Mouse (Mus musculus) cerebellum, postnatal 14 days (tissue): ENCODE results near the gene Alg5.
"Not testable (repeated sequence)": the region's sequence is repeated elsewhere in the genome, so short reads cannot be mapped to it uniquely, and the experiment has no call there.

Experiments
- DNase-seq, 2 experiments: peaks; one replicate each; pipeline ENCODE4 v3.0.0; 2021; ENCODE audit warnings: mixed read lengths in 2 of 2

Alg5 gene

GRCm38 (mm10) chr3:54735247-54736046 lies at the start of gene Alg5, which contains the start of gene Exosc8:
Gene Alg5 (plus strand): TSS chr3:54735539.
Gene Exosc8 (minus strand): TSS chr3:54735393.
- peak; percentile 97 to 99 for DNase-seq

GRCm38 (mm10) chr3:54687245-54687644 lies 48.1 kb upstream of the Alg5 start:
- DNase-seq, result no peak

- DNase-seq, result peak in 1 of 2 experiments; percentile 6
Observed at GRCm38 (mm10) chr3:54689091-54689490, 46.2 kb upstream of the Alg5 start.

GRCm38 (mm10) chr3:54692202-54693055 lies 42.9 kb upstream of the Alg5 start, which contains the start of gene Supt20:
Gene Supt20 (plus strand): TSS chr3:54692807.
- DNase-seq, result peak; percentile 94 to 95

- no peak for DNase-seq
Observed at GRCm38 (mm10) chr3:54693056-54693415, 42.3 kb upstream of the Alg5 start.

- DNase-seq, result no peak
Observed at GRCm38 (mm10) chr3:54699759-54700301, 35.5 kb upstream of the Alg5 start.

GRCm38 (mm10) chr3:54704106-54704505 lies 31.2 kb upstream of the Alg5 start:
- not testable (repeated sequence) for DNase-seq

- no peak for DNase-seq
Observed at GRCm38 (mm10) chr3:54708972-54709371, 26.4 kb upstream of the Alg5 start.

- DNase-seq, result no peak
Observed at GRCm38 (mm10) chr3:54714253-54714652, 21.1 kb upstream of the Alg5 start, which contains the start of gene Gm21958. Gene Gm21958 (minus strand): TSS chr3:54714353.

GRCm38 (mm10) chr3:54715461-54715860 lies 19.9 kb upstream of the Alg5 start:
- DNase-seq, result no peak

- DNase-seq, result no peak
Observed at GRCm38 (mm10) chr3:54717348-54717747, 18.0 kb upstream of the Alg5 start.

GRCm38 (mm10) chr3:54718947-54719346 lies 16.4 kb upstream of the Alg5 start:
- no peak for DNase-seq

GRCm38 (mm10) chr3:54723741-54724500 lies 11.4 kb upstream of the Alg5 start:
- DNase-seq, result no peak

- no peak for DNase-seq
Observed at GRCm38 (mm10) chr3:54725344-54725743, 10.0 kb upstream of the Alg5 start.

GRCm38 (mm10) chr3:54727588-54727987 lies 7.8 kb upstream of the Alg5 start:
- DNase-seq, result no peak

- DNase-seq, result no peak
Observed at GRCm38 (mm10) chr3:54728100-54728499, 7.2 kb upstream of the Alg5 start.

GRCm38 (mm10) chr3:54731626-54732150 lies 3.7 kb upstream of the Alg5 start:
- DNase-seq, result no peak

GRCm38 (mm10) chr3:54732371-54732770 lies 3.0 kb upstream of the Alg5 start:
- DNase-seq, result no peak

- DNase-seq, result peak; percentile 96
Observed at GRCm38 (mm10) chr3:54734411-54735246, 710 bp upstream of the Alg5 start.

GRCm38 (mm10) chr3:54736101-54736927 lies 975 bp downstream of the Alg5 start:
- DNase-seq, result peak; percentile 38 to 41
